Mouse (Mus musculus): Measurements from ENCODE around the gene Hoxd8. TPM values are rescaled to one million over a fixed set of nuclear protein-coding genes. Genes with fewer than 3 reads are reported as not detected.
A peak's percentile ranks its signal among the peaks of the same experiment; 100 is the strongest.

The Hoxd8 gene
- total RNA-seq, 2 experiments from 2014 or later, result not detected

DNA sequence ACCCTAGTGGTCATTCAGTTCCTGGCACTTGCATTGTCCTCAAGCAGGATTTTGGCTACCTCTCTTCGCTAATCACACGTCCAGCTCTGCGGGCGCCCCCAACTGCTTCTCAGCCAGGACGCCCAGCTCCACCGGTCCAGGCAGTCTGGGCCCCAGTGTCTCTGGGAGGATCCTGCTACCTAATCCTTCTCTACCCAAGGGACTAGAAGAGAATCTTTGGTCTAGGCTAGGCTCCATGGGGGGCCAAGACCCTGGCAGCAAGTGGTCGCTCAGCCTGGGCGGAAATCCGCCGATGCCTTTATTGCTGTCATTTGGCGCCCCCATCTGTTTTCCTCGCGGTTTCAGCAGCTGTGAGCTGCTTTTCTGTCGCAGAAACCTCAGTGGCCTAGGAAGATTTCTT is 42.7 kb upstream of the Hoxd8 start:
- Histone ChIP-seq H3K27ac (no peak overlapping the region), H3K4me3 (no peak overlapping the region)
- DNase-seq (ENCODE audit: low spot score in 2 of 2), result peak; percentile 17 to 53
- peak; percentile 78 for TF ChIP-seq CTCF (conservative IDR thresholded peaks at IDR 0.05)

DNA sequence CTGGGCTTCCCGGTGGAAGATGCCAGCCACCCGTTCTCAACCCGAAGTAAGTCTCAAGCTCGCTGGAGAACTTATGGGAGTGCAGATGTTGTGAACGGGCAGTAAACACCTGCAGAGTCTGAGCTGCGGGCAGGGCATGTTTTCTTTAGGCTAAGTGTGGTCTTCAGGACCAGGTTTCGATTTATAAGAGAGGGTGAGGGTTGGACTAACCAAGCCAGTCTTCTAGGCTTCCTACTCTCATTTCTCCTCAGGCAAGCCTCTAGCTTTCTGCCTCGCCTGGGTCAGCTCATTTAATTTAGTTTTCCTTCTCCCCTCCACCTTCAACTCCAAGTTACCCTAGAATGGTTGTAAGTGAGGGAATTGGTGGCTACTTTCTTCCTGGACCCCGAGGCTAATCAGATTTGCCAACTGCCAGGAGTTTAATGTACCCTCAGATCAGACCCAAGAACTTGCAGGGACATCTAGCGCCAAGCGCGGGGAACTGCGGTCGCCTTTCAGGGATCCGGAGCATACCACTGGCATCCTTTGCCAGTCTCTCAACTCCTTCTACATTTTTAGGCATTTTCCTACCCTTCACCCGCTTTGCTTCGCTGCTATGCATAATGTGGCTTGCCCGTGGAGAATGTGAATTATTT is 41.0 kb upstream of the Hoxd8 start:
- no peak overlapping the region for H3K4me3 ChIP-seq
- no peak overlapping the region for H3K27ac ChIP-seq
- DNase-seq (ENCODE audit: low spot score in 2 of 2), result peak; percentile 33 to 52
- TF ChIP-seq CTCF (conservative IDR thresholded peaks at IDR 0.05), result peak; percentile 88

DNA sequence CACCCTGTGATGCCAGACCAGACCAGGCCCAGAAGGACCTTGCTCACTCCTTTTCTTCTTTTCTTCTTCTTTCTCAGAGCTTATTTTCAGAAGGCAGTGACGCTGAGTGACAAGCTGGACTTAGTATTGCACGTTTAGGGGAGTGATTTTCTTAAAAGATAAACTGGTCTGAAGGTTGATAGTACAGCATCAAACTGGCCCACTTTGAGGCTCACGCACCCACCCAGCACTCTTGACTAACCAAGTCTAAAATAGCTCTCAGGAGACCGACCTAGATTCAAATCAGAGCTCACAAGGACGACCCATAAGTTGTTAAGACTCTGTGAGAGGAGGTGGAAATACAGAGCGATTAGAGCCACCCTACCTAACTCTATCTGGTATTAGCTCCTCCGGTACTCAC is 38.0 kb upstream of the Hoxd8 start:
- DNase-seq (ENCODE audit: low spot score in 2 of 2), result no peak
- Histone ChIP-seq H3K4me3 (no peak overlapping the region), H3K27ac (no peak overlapping the region)
- no peak for TF ChIP-seq CTCF (conservative IDR thresholded peaks at IDR 0.05)

- Histone ChIP-seq H3K4me3 (no peak overlapping the region), H3K27ac (no peak overlapping the region)
- no peak for DNase-seq (ENCODE audit: low spot score in 2 of 2)
- TF ChIP-seq CTCF (conservative IDR thresholded peaks at IDR 0.05), result no peak
Observed at GRCm38 (mm10) chr2:74667191-74667841, 37.1 kb upstream of the Hoxd8 start.

DNA sequence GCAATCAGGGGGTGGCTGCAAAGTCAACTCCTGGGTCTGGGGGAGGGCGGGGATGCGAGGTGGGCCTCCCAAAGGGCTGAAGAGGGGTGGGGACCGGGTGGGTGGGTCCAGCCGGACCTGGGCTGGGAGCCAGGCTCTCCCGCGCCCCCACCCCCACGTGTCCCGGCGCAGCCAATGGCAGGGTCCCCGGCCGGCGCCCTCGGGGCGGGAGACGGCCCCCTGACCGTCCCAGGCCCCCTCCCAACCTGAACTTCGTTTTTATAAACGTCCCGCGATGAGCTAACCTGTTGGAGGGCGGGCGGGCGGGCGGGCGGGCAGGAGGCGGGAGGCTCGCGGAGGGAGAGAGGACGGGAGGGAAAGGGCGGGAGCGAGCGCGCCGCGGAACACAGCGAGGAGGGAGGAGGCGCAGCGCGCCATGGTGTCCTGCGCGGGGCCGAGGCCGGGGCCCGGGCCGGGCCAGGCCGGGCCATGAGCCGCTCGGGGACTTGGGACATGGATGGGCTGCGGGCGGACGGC is 36.5 kb upstream of the Hoxd8 start, which contains the start of gene Hoxd13:
Gene Hoxd13, plus strand, starts transcription at position 469 of the 516 bp plus-strand sequence.
- H3K4me3 ChIP-seq, result no peak within 1 kb of the TSS
- no peak for DNase-seq (ENCODE audit: low spot score in 2 of 2)
- H3K27ac ChIP-seq, result no peak within 1 kb of the TSS
- no peak for TF ChIP-seq CTCF (conservative IDR thresholded peaks at IDR 0.05)

DNA sequence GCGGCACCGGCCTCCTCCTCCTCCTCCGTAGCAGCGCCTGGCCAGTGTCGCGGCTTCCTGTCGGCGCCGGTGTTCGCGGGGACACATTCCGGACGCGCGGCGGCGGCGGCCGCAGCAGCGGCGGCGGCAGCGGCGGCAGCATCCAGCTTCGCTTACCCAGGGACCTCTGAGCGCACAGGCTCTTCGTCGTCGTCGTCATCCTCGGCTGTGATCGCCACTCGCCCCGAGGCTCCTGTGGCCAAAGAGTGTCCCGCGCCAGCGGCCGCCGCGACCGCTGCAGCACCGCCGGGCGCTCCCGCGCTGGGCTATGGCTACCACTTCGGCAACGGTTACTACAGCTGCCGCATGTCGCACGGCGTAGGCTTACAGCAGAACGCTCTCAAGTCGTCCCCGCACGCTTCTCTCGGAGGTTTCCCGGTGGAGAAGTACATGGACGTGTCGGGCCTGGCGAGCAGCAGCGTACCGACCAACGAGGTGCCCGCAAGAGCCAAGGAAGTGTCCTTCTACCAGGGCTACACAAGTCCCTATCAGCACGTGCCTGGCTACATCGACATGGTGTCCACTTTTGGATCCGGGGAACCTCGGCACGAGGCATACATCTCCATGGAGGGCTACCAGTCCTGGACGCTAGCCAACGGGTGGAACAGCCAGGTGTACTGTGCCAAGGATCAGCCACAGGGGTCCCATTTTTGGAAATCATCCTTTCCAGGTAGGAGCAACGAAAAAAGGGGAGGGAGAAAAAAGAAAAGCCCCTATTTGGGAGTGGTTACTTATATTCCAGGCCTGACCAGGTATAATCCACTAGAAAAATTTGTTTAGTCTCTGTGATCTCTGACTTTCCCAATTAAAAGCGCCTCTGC is 35.8 kb upstream of the Hoxd8 start:
- no peak for TF ChIP-seq CTCF (conservative IDR thresholded peaks at IDR 0.05)
- Histone ChIP-seq H3K4me3 (no peak overlapping the region), H3K27ac (no peak overlapping the region)
- no peak for DNase-seq (ENCODE audit: low spot score in 2 of 2)

- Histone ChIP-seq H3K4me3 (no peak overlapping the region), H3K27ac (no peak overlapping the region)
- TF ChIP-seq CTCF (conservative IDR thresholded peaks at IDR 0.05), result no peak
- DNase-seq (ENCODE audit: low spot score in 2 of 2), result no peak
Observed at GRCm38 (mm10) chr2:74669230-74669578, 35.2 kb upstream of the Hoxd8 start.

GRCm38 (mm10) chr2:74669650-74670235 is 34.7 kb upstream of the Hoxd8 start:
- H3K4me3 ChIP-seq, result no peak overlapping the region
- no peak for TF ChIP-seq CTCF (conservative IDR thresholded peaks at IDR 0.05)
- H3K27ac ChIP-seq, result no peak overlapping the region
- no peak for DNase-seq (ENCODE audit: low spot score in 2 of 2)

DNA sequence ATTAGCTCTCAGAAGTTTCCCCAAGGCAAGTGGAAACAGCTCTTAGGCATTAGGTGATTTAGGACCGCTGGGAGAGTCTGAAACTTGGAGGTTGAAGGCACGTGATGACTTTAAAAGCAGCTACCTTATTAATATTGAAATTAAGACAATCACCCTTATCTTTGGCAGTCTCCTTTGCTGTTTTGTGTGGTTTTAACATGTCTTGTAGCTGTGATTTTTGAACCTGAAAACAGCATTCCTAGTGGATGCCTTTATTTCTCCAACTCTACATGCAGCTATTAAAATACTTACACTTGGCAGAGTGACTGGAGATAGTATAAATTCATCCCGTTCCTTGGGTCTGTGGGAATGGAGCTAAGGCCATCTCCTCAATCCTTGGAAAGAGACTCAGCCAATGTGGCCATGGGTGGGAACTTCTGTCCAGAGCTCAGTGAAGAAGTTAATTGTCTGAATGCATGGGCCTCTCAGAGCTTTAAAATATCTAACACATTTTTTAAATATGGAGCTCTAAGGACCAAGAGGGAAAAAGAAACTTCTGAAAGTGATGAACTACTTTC is 33.7 kb upstream of the Hoxd8 start:
- no peak for DNase-seq (ENCODE audit: low spot score in 2 of 2)
- no peak for TF ChIP-seq CTCF (conservative IDR thresholded peaks at IDR 0.05)
- Histone ChIP-seq H3K4me3 (no peak overlapping the region), H3K27ac (no peak overlapping the region)

- no peak for DNase-seq (ENCODE audit: low spot score in 2 of 2)
- Histone ChIP-seq H3K4me3 (no peak overlapping the region), H3K27ac (no peak overlapping the region)
- TF ChIP-seq CTCF (conservative IDR thresholded peaks at IDR 0.05), result no peak
Observed at GRCm38 (mm10) chr2:74671847-74672246, 32.6 kb upstream of the Hoxd8 start.

DNA sequence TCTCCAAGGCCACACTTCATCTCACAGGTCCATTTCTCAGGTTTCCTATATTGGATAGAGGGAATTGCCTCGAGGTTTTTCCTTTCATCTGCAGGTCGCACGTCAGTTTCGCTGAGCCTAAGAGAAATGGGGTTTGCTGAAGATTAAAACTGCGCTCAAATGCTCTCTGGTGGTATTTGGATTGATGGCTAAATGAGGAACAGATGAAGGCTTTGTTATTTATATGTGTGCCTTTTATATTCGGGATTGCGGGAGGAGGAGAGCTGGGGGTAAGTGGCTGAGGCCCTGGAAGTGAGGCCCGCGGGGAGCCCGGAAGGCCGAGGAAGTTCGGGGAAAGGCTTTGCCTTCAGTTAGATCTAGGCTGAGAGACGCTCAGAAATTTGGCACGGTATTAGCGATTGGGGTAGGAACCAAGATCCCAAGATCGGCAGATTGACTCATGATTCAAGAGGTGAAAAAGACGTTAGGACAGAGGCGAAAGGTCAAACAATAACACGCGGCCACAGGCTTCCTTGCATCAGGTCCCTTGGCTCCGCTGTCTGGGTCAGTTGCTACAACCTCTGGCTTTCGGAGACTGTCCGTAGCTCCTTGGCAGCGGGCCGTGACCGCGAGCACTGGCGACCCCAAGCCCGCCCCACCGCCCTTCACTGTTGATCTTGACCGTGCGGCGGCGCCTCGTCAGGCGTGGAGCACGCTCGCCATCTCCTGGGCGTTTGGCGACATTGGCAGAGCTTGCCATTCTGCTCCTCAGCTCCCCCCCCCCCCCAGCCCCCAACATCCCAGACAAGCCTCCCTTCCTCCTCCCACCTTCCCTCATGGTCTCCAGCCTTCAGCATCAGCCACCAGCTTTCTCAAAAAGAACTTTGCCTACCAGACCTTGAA is 31.7 kb upstream of the Hoxd8 start:
- Histone ChIP-seq H3K27ac (no peak overlapping the region), H3K4me3 (no peak overlapping the region; the same call in 1 of the 2 replicates)
- DNase-seq (ENCODE audit: low spot score in 2 of 2), result peak in 1 of 2 experiments; percentile 39
- peak; percentile 76 for TF ChIP-seq CTCF (conservative IDR thresholded peaks at IDR 0.05)

All from layer of hippocampus, adult 2 months (tissue).